Mouse (Mus musculus): ENCODE data around the gene Sco1.
"Not testable (repeated sequence)": the region's sequence is repeated elsewhere in the genome, so short reads cannot be mapped to it uniquely, and the experiment has no call there.

The Sco1 gene

GRCm38 (mm10) chr11:67052321-67052952 lies at the start of gene Sco1, which contains the start of gene Adprm:
TSS of gene Sco1 (plus strand) at chr11:67052670.
TSS of gene Adprm (minus strand) at chr11:67052594.
- peak; percentile 89 for DNase-seq (ENCODE audit: low read depth)

- no peak for DNase-seq (ENCODE audit: low read depth)
Measured at GRCm38 (mm10) chr11:67002911-67003310, 49.6 kb upstream of the Sco1 start.

DNA sequence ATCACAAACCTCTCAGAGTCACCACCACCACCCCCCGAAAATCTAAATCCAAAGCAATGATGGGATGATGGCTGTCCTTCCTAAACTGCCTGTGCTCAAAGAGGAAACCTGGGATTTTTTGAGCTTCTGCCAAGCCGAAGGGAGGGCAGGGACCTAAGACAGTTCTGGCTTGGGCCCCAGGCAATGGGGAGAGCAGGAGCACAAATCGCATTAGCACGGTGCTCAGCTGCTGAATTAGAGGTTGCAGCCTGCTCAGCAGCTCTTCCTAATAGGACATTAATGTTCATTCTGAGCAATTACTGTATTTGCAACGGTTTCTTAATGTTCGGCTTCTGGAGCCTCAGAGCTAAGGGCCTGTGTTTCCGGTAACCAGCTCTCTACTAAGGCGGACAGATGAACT lies 44.5 kb upstream of the Sco1 start:
- DNase-seq (ENCODE audit: low read depth) = no peak

- DNase-seq (ENCODE audit: low read depth) = no peak
Measured at GRCm38 (mm10) chr11:67008528-67008927, 43.9 kb upstream of the Sco1 start.

- no peak for DNase-seq (ENCODE audit: low read depth)
Measured at GRCm38 (mm10) chr11:67010430-67010829, 42.0 kb upstream of the Sco1 start.

- no peak for DNase-seq (ENCODE audit: low read depth)
Measured at GRCm38 (mm10) chr11:67011635-67012034, 40.8 kb upstream of the Sco1 start.

- DNase-seq (ENCODE audit: low read depth) = no peak
Measured at GRCm38 (mm10) chr11:67017801-67018591, 34.5 kb upstream of the Sco1 start.

DNA sequence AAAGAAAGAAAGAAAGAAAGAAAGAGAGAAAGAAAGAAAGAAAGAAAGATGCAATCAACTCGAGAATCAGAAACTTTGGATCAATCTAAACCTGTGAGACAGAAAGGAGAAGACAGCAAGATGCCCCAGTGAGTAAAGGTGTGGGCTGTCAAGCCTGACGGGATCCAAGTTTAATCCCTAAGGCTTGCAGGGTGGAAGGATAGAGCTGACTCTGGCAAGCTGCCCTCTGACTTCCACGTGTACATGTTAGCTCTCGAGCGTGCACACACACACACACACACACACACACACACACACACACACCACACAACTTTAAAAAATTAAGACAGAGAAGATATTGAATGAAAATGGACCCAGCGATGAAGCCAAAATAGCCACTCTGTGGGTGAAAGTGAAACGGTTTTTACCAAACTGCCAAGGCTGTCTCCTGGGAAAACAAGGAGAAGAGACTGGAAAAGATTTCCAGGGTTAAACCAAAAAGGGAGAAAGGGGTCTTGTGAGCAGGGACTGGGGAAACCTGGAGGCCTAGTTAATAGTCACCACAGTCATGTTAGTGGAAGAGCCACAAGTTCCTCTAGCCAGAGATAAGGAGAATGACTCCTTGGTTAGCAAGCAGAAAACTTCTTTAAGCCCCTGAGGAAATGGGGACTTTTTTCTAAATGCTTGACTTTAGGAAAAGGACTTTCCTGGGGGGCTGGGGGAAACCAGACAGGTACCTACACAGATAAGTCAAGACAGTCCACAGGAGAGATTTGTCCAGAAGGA lies 32.6 kb upstream of the Sco1 start:
- DNase-seq (ENCODE audit: low read depth) = no peak

DNA sequence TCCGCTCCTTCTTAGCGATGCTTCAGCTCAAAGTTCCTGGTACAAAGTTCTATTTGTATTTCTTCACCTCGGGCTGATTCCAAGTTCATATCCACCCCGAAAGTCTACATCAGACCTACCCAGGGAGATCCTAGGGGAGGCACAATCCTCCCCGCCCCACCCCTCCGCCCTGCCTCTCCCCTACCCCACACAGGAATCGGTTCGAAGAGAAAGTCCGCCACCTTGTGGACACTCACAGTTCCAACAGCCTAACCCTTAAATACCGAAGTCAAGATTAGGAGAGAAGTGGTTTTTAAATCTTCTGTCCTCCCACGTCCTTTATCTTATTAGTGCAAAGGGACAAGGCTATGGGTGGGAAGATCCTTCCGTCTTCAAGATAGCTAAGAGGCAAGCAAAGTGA lies 31.5 kb upstream of the Sco1 start:
- peak; percentile 48 for DNase-seq (ENCODE audit: low read depth)

DNA sequence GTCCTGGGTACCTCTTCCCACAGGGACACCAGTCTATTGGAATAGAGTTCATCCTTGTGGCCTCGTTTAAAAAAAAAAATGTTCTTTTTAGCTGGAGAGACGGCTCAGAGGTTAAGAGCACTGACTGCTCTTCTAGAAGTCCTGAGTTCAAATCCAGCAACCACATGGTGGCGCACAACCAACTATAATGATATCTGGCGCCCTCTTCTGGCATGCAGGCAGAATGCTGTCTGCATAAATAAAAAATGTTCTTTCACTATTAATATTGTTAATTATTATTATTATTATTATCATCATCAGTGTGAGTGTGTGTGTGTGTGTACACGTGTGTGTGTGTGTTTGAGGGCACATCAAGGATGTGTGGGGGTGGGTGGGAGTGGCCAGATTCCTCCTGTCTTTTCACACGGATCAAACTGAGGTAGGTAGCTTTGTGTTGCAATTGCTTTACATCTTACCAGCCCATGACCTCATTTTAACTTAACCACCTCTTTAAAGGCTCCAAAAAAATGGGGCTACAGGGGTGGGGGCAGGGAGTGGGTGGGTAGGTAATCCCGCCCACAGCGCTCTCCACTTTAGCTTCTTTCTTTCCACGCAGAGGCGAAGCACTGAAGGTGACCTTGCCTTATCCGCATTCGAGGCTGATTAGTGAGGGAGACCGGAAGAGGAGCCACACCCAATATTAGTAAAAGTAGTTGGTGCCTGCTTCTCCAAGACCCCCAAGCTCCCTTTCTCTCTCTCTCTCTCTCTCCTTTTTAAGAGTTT lies 29.9 kb upstream of the Sco1 start:
- DNase-seq (ENCODE audit: low read depth) = no peak

DNA sequence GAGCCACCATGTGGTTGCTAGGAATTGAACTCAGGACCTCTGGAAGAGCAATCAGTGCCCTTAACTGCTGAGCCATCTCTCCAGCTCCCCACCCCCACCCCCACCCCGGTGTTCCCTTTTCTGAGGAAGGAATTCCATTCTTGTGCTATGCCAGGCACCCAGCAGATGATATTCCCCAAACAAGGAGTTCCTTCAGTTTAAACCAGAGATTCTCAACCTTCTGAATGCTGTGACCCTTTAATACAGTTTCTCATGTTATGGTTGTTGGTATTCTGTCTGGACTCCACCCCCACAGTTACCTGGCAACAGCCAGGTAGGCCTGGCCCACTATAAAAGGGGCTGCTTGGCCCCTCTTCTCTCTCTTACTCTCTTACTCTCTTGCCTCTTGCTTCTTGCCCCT lies 29.3 kb upstream of the Sco1 start:
- not testable (repeated sequence) for DNase-seq (ENCODE audit: low read depth)

DNA sequence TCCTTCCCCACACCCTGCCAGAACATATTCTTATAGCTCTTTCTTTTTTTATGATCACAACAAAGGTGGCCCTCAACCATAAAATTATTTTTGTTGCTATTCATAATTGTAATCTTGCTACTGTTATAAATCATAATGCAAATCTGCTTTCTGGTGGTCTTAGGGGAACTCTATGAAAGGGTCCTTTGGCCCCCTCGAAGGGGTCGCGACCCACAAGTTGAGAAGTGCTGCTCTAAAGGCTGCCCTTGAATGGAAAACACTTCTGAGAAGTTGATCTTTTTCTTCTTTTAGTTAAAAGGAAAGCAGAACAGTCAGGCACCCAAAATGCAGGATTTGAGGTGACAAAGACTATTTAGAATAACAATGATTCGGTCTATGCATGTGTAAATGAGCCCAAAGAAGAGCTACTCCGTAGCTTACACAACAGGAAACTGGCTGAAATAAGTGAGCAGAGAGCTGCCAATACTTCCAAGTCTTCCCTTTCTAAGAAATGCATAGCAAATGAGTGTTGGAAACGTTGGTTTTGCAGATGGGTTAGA lies 28.6 kb upstream of the Sco1 start:
- DNase-seq (ENCODE audit: low read depth) = no peak

DNA sequence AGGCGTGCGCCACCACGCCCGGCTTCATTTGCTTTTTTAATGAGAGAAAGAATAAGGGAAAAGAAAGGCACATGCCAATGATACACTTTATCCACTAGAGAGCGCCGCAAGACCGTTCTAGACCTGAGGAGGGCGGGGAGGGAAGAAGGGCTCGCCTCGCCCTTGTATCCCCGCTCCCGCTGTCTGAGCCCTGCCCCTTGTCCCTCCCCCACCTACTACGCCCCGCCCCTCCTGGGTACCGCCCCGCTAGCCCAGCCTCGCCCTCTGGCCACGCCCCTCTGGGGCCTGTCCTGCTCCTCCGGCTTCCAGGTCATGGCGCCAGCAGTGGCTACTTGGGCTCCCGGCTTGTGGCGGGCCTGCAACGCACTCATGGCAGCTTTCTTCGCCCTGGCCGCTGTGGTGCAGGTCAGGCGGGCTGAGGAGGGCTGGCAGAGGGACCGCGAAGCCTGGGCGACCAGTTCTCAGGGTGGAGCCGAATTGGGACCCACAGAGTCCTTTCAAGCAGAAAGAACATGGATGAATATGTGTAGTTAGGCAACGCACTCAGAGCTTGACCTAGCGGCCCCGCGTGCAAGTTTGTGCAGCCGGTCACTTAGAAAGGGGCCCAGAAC lies 27.5 kb upstream of the Sco1 start, which contains the start of gene Tmem220:
TSS of gene Tmem220 (plus strand) at position 288 of the 611 bp plus-strand sequence.
- DNase-seq (ENCODE audit: low read depth) = peak; percentile 98

DNA sequence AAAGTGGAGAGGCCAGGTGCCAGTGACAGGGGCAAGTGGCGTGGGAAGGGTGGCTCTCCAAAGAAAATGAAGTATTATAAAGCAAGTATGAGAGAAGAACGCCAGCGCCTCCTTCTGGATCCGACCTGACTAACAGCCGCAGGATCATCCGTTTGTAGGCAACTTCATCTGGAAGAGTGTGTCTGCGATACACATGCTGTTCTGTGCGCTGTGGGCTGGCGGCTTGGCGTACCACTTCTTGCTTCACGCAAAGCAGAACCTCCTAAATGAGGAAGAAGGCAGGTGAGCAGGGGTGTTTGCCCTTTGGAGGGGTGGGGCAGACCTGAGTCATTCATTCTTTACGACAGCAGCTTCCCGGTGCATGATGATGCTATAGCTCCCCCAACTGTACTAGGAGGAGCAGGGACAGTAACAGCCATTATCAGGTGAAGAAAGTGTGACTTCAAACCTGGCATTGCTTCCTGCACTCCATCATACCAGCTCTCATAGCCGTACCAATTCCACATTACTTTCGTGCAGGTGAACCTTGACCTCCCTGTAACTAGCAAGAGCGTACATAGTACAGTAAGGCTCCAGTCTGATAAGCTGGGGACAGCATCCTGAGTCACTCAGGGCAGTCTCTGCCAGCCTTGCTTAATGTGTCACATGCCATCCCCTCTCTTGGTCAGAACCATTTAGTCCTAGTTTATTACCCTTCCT lies 21.4 kb upstream of the Sco1 start:
- DNase-seq (ENCODE audit: low read depth) = no peak

DNA sequence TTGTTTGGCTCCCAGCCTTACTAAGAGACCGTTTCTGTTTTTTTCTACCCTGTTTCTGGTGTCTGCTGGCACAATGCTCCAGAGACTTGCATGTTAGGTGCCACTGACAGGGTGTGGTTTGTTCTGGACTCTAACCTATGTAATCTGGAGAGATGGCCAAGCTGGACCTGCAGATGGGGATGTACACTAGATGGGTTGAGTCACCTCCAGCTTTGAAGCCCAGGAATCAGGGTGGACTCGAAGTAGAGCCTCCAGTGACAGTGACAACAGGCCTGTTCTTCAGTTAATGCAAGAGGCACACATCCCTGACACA lies 20.9 kb upstream of the Sco1 start:
- no peak for DNase-seq (ENCODE audit: low read depth)

GRCm38 (mm10) chr11:67034775-67035485 lies 17.5 kb upstream of the Sco1 start:
- no peak for DNase-seq (ENCODE audit: low read depth)

- DNase-seq (ENCODE audit: low read depth) = no peak
Measured at GRCm38 (mm10) chr11:67036229-67036628, 16.2 kb upstream of the Sco1 start.

DNA sequence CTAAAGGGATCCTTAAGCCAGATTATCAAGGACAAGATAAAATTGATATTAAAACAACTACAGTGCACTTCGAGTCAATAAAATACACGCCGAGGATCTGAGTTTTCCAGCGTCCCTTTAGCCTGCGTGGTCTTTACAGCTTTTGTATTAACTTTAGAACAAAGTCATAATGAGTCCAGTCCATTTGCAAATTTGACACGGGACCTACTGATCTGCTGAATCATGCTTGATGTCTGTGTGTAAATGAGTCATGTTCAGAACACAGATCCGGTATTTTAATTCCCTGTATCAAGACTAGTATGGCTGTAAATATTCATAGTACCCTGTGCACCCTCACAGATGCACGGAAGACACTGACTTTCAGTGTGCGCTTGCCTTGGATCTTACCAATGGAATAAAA lies 15.6 kb upstream of the Sco1 start:
- no peak for DNase-seq (ENCODE audit: low read depth)

GRCm38 (mm10) chr11:67039799-67040198 lies 12.7 kb upstream of the Sco1 start:
- DNase-seq (ENCODE audit: low read depth) = no peak

GRCm38 (mm10) chr11:67040483-67040882 lies 12.0 kb upstream of the Sco1 start:
- DNase-seq (ENCODE audit: low read depth) = no peak

Measured in c-Kit-positive CD71-positive TER-119-negative erythroid progenitor cells, embryonic 14.5 days (primary cell).